Mouse (Mus musculus) embryonic facial prominence, embryonic 10.5 days (tissue): Measurements from ENCODE around the gene Elp6. TPM values are rescaled to one million over a fixed set of nuclear protein-coding genes. Genes with fewer than 3 reads are reported as not detected.
"Not testable (repeated sequence)": the region's sequence is repeated elsewhere in the genome, so short reads cannot be mapped to it uniquely, and the experiment has no call there.

ENCODE experiments used
- DNase-seq: peaks from one replicate; pipeline ENCODE4 v3.0.0-alpha.2; 2017; ENCODE audit warnings: low spot score
- H3K27ac ChIP-seq: fragments of 300-500 bp; sonication (generic); replicated peaks from 2 replicates; pipeline ENCODE4 v1.5.1; 2016; ENCODE audit warnings: mild to moderate bottlenecking
- H3K27me3 ChIP-seq: fragments of 300-500 bp; sonication (generic); replicated peaks from 2 replicates; pipeline ENCODE4 v1.6.1; 2016; ENCODE audit warnings: low read depth, mild to moderate bottlenecking; ENCODE audit not compliant: poor library complexity, severe bottlenecking
- H3K36me3 ChIP-seq: fragments of 300-500 bp; sonication (generic); replicated peaks from 2 replicates; pipeline ENCODE4 v1.6.1; 2016; ENCODE audit warnings: mild to moderate bottlenecking, moderate library complexity
- H3K4me1 ChIP-seq: fragments of 300-500 bp; sonication (generic); 2 replicates; pipeline ENCODE4 v1.6.1; 2016
- H3K4me3 ChIP-seq: fragments of 300-500 bp; sonication (generic); 2 replicates; pipeline ENCODE4 v1.5.1; 2016; ENCODE audit warnings: mild to moderate bottlenecking, moderate library complexity
- H3K9me3 ChIP-seq: fragments of 300-500 bp; sonication (generic); 2 replicates; pipeline ENCODE4 v1.6.1; 2016; ENCODE audit warnings: mild to moderate bottlenecking
- WGBS: fragments of 180-500 bp; shearing (Covaris S2); methylation state at CpG from one replicate; pipeline ENCODE4 v1.1.7; 2016; 5-methylcytosine and 5-hydroxymethylcytosine counted together
- polyA plus RNA-seq: library from polyadenylated mRNA; unstranded; fragments of >200 nt; fragmentation: Nextera tagmentation; extraction: Ambion mirVana; gene quantifications from 2 replicates; pipeline ENCODE4 v1.2.1, GENCODE M21; 2016

Elp6 gene
- polyA plus RNA-seq, 1 experiment from 2014 or later, result 45.6 TPM

GRCm38 (mm10) chr9:110324181-110324580 lies 19.2 kb downstream of the Elp6 start:
- no peak for DNase-seq
- 90% methylated on average over 1 of the region's 1 CpGs for WGBS
- H3K27me3 ChIP-seq, result no peaks in the 10 kb centered on the region
- H3K4me3 ChIP-seq, result no peak overlapping the region
- peaks cover 3% of the 10 kb centered on the region; the same call in 1 of the 2 replicates for H3K4me1 ChIP-seq
- no peak overlapping the region for H3K27ac ChIP-seq
- H3K9me3 ChIP-seq, result no peaks in the 10 kb centered on the region
- peaks cover 40% of the 10 kb centered on the region for H3K36me3 ChIP-seq

- WGBS, result 84% methylated on average over 2 of the region's 2 CpGs
- DNase-seq, result no peak
- Histone ChIP-seq H3K4me3 (no peak overlapping the region), H3K9me3 (no peaks in the 10 kb centered on the region), H3K27me3 (no peaks in the 10 kb centered on the region), H3K27ac (no peak overlapping the region), H3K36me3 (peaks cover 1% of the 10 kb centered on the region), H3K4me1 (peaks cover 11% of the 10 kb centered on the region)
Measured at GRCm38 (mm10) chr9:110328178-110328577, 23.2 kb downstream of the Elp6 start.

GRCm38 (mm10) chr9:110328946-110329630 lies 24.1 kb downstream of the Elp6 start:
- Histone ChIP-seq H3K9me3 (no peaks in the 10 kb centered on the region), H3K4me3 (no peak overlapping the region), H3K4me1 (peaks cover 15% of the 10 kb centered on the region), H3K27ac (no peak overlapping the region), H3K36me3 (no peaks in the 10 kb centered on the region), H3K27me3 (no peaks in the 10 kb centered on the region)
- no peak for DNase-seq
- 74% methylated on average over 5 of the region's 5 CpGs for WGBS

GRCm38 (mm10) chr9:110329655-110330054 lies 24.7 kb downstream of the Elp6 start:
- Histone ChIP-seq H3K4me3 (no peak overlapping the region), H3K9me3 (no peaks in the 10 kb centered on the region), H3K27ac (no peak overlapping the region), H3K36me3 (no peaks in the 10 kb centered on the region), H3K27me3 (no peaks in the 10 kb centered on the region), H3K4me1 (peaks cover 21% of the 10 kb centered on the region)
- WGBS, result 83% methylated on average over 21 of the region's 21 CpGs
- DNase-seq, result no peak

- peaks cover 28% of the 10 kb centered on the region for H3K4me1 ChIP-seq
- WGBS, result 50% methylated on average over 6 of the region's 6 CpGs
- no peak for DNase-seq
Measured at GRCm38 (mm10) chr9:110330341-110330740, 25.4 kb downstream of the Elp6 start.

GRCm38 (mm10) chr9:110330913-110331312 lies 25.9 kb downstream of the Elp6 start:
- not testable (repeated sequence) for H3K9me3 ChIP-seq, H3K27ac ChIP-seq, H3K27me3 ChIP-seq, DNase-seq, H3K36me3 ChIP-seq, H3K4me3 ChIP-seq
- H3K4me1 ChIP-seq, result peaks cover 29% of the 10 kb centered on the region
- WGBS, result 90% methylated on average over 5 of the region's 5 CpGs

More at GRCm38 (mm10) chr9:110330341-110330740, 25.4 kb downstream of the Elp6 start:
- Histone ChIP-seq H3K9me3 (no peaks in the 10 kb centered on the region), H3K36me3 (no peaks in the 10 kb centered on the region), H3K27ac (no peak overlapping the region), H3K27me3 (no peaks in the 10 kb centered on the region), H3K4me3 (no peak overlapping the region)

GRCm38 (mm10) chr9:110333135-110333895 lies 28.3 kb downstream of the Elp6 start, which contains the start of gene Scap:
Gene Scap, plus strand, starts transcription at chr9:110333288.
- WGBS, result under 1% methylated on average over 78 of the region's 78 CpGs
- no peaks in the 10 kb centered on the region for H3K27me3 ChIP-seq
- no peaks in the 10 kb centered on the region for H3K36me3 ChIP-seq
- H3K4me3 ChIP-seq, result peak within 1 kb of the TSS; percentile 90
- no peaks in the 10 kb centered on the region for H3K9me3 ChIP-seq
- H3K27ac ChIP-seq, result peak within 1 kb of the TSS; percentile 87
- H3K4me1 ChIP-seq, result peaks cover 35% of the 10 kb centered on the region
- peak; percentile 99 for DNase-seq

- Histone ChIP-seq H3K27ac (peak overlapping the region; percentile 87; the same call in 1 of the 2 replicates), H3K4me3 (peak overlapping the region; percentile 90), H3K36me3 (no peaks in the 10 kb centered on the region), H3K4me1 (peaks cover 36% of the 10 kb centered on the region), H3K27me3 (no peaks in the 10 kb centered on the region), H3K9me3 (no peaks in the 10 kb centered on the region)
- DNase-seq, result no peak
- WGBS, result 11% methylated on average over 12 of the region's 12 CpGs
Measured at GRCm38 (mm10) chr9:110333896-110334259, 28.9 kb downstream of the Elp6 start.

- no peaks in the 10 kb centered on the region for H3K27me3 ChIP-seq
- 65% methylated on average over 8 of the region's 8 CpGs for WGBS
Measured at GRCm38 (mm10) chr9:110334849-110335248, 29.9 kb downstream of the Elp6 start.

GRCm38 (mm10) chr9:110340037-110340750 lies 35.2 kb downstream of the Elp6 start:
- 87% methylated on average over 5 of the region's 5 CpGs for WGBS
- Histone ChIP-seq H3K4me1 (peaks cover 20% of the 10 kb centered on the region), H3K4me3 (no peak overlapping the region), H3K27me3 (no peaks in the 10 kb centered on the region), H3K27ac (no peak overlapping the region), H3K36me3 (no peaks in the 10 kb centered on the region), H3K9me3 (no peaks in the 10 kb centered on the region)
- no peak for DNase-seq

More at GRCm38 (mm10) chr9:110334849-110335248, 29.9 kb downstream of the Elp6 start:
- Histone ChIP-seq H3K4me3 (peak overlapping the region; percentile 90), H3K4me1 (peaks cover 29% of the 10 kb centered on the region), H3K9me3 (no peaks in the 10 kb centered on the region), H3K36me3 (no peaks in the 10 kb centered on the region), H3K27ac (no peak overlapping the region)
- DNase-seq, result no peak

- H3K27ac ChIP-seq, result no peak overlapping the region
- no peaks in the 10 kb centered on the region for H3K27me3 ChIP-seq
- H3K9me3 ChIP-seq, result no peaks in the 10 kb centered on the region
- DNase-seq, result no peak
- 89% methylated on average over 8 of the region's 8 CpGs for WGBS
- peaks cover 19% of the 10 kb centered on the region for H3K4me1 ChIP-seq
- no peak overlapping the region for H3K4me3 ChIP-seq
- no peaks in the 10 kb centered on the region for H3K36me3 ChIP-seq
Measured at GRCm38 (mm10) chr9:110342008-110342407, 37.0 kb downstream of the Elp6 start.

GRCm38 (mm10) chr9:110343805-110344204 lies 38.8 kb downstream of the Elp6 start:
- H3K27ac ChIP-seq, result no peak overlapping the region
- peaks cover 11% of the 10 kb centered on the region for H3K4me1 ChIP-seq
- H3K9me3 ChIP-seq, result no peaks in the 10 kb centered on the region
- no peaks in the 10 kb centered on the region for H3K27me3 ChIP-seq
- H3K4me3 ChIP-seq, result no peak overlapping the region
- no peaks in the 10 kb centered on the region for H3K36me3 ChIP-seq
- no peak for DNase-seq
- WGBS, result 60% methylated on average over 6 of the region's 6 CpGs
